Comparison of ENCODE assay signal across 15 mouse cellular contexts in genomic region chr11:45173546-45173945, GRCm38 (mm10).
DNase-seq lines count a peak whose midpoint lies in the region; ATAC-seq and TF ChIP-seq lines count a peak whose summit lies in the region.
"Had no signal": no experiment of that assay in that cellular context is flagged by ENCODE, and none has a peak within 500 bp of the region (broad histone marks: within the 10 kb centered on the region; RNA-seq: fewer than 3 reads in every experiment).

No protein-coding gene starts in this region.

- WGBS in kidney, embryonic 14.5 days: 84% methylated on average over 2 of the region's 2 CpGs
- WGBS in lung, postnatal 0 days: 76% methylated on average over 2 of the region's 2 CpGs
- 60% methylated on average over 2 of the region's 2 CpGs for WGBS in bone marrow, adult 2 months

- TF ChIP-seq POLR2A in bone marrow, adult 2 months (IDR thresholded peaks at IDR 0.05; ENCODE audit: borderline replicate concordance, control insufficient read depth, low read depth, low read length): no peak

- no peak for ATAC-seq in kidney, embryonic 14.5 days (ENCODE audit: low FRiP score, low TSS enrichment)
- no peak for ATAC-seq in lung, postnatal 0 days
- ATAC-seq: activated CD4-positive, CD25-positive, alpha-beta regulatory T cell, adult 4 months; forebrain, embryonic 14.5 days had no signal

- TF ChIP-seq EP300 in lung, postnatal 0 days (IDR thresholded peaks at IDR 0.05): no peak

- H3K36me3 ChIP-seq in kidney, embryonic 14.5 days (ENCODE audit: control insufficient read depth, insufficient read depth, low read length): no peaks in the 10 kb centered on the region
- H3K36me3 ChIP-seq in lung, postnatal 0 days (ENCODE audit: insufficient read depth, low read length): no peaks in the 10 kb centered on the region
- H3K36me3 ChIP-seq: limb, embryonic 15.5 days; midbrain, embryonic 10.5 days; neural tube, embryonic 12.5 days had no signal

- H3K4me1 ChIP-seq in kidney, embryonic 14.5 days (ENCODE audit: control insufficient read depth, insufficient read depth, low read length): no peaks in the 10 kb centered on the region
- no peaks in the 10 kb centered on the region for H3K4me1 ChIP-seq in lung, postnatal 0 days (ENCODE audit: insufficient read depth, low read depth, low read length)
- H3K4me1 ChIP-seq in bone marrow, adult 2 months (ENCODE audit: control insufficient read depth, insufficient read depth, low read length): no peaks in the 10 kb centered on the region; the same call in 1 of the 2 replicates
- H3K4me1 ChIP-seq: midbrain, embryonic 10.5 days; neural tube, embryonic 12.5 days had no signal

- no peak overlapping the region for H3K4me2 ChIP-seq in kidney, embryonic 14.5 days (replicated peaks; ENCODE audit: low read depth, low read length)
- H3K4me2 ChIP-seq in lung, postnatal 0 days (replicated peaks; ENCODE audit: low read depth, low read length): no peak overlapping the region
- H3K4me2 ChIP-seq: limb, embryonic 15.5 days; neural tube, embryonic 12.5 days had no signal

- H3K9me3 ChIP-seq in kidney, embryonic 14.5 days (ENCODE audit: control insufficient read depth, low read length): no peaks in the 10 kb centered on the region
- H3K9me3 ChIP-seq in lung, postnatal 0 days (ENCODE audit: low read length): no peaks in the 10 kb centered on the region
- H3K9me3 ChIP-seq: limb, embryonic 15.5 days; midbrain, embryonic 10.5 days; neural tube, embryonic 12.5 days had no signal

- H3K27me3 ChIP-seq in kidney, embryonic 14.5 days (ENCODE audit: control insufficient read depth, insufficient read depth, low read length): no peaks in the 10 kb centered on the region
- no peaks in the 10 kb centered on the region for H3K27me3 ChIP-seq in lung, postnatal 0 days (replicated peaks; ENCODE audit: insufficient read depth, low read length)
- H3K27me3 ChIP-seq: limb, embryonic 15.5 days; neural tube, embryonic 12.5 days had no signal

- H3K9ac ChIP-seq in kidney, embryonic 14.5 days (ENCODE audit: low read depth, low read length): no peak overlapping the region
- H3K9ac ChIP-seq in lung, postnatal 0 days (replicated peaks; ENCODE audit: low read depth): no peak overlapping the region
- H3K9ac ChIP-seq: limb, embryonic 15.5 days; neural tube, embryonic 12.5 days had no signal

- TF ChIP-seq CTCF in lung, postnatal 0 days (IDR thresholded peaks at IDR 0.05): peak; percentile 32; the same call in 1 of the 2 replicates
- TF ChIP-seq CTCF in bone marrow, adult 2 months (IDR thresholded peaks at IDR 0.05; ENCODE audit: control insufficient read depth, insufficient read depth, low read length): peak; percentile 49; the same call in 1 of the 2 replicates

- H3K4me3 ChIP-seq in kidney, embryonic 14.5 days (ENCODE audit: low read length): no peak overlapping the region
- H3K4me3 ChIP-seq in lung, postnatal 0 days (ENCODE audit: low read depth, low read length): no peak overlapping the region
- H3K4me3 ChIP-seq in bone marrow, adult 2 months (replicated peaks; ENCODE audit: control insufficient read depth, low read depth, low read length): no peak overlapping the region
- H3K4me3 ChIP-seq: erythroblast, embryonic 14.5 days; limb, embryonic 15.5 days; midbrain, embryonic 10.5 days; neural tube, embryonic 12.5 days had no signal

- H3K27ac ChIP-seq in kidney, embryonic 14.5 days (ENCODE audit: low read depth, low read length): no peak overlapping the region
- H3K27ac ChIP-seq in lung, postnatal 0 days (ENCODE audit: low read length): no peak overlapping the region
- H3K27ac ChIP-seq in bone marrow, adult 2 months (ENCODE audit: control insufficient read depth, insufficient read depth, low read depth, low read length, poor library complexity): no peak overlapping the region
- H3K27ac ChIP-seq: limb, embryonic 15.5 days; midbrain, embryonic 10.5 days; neural tube, embryonic 12.5 days had no signal

- DNase-seq in embryo, embryonic 10 days (ENCODE audit: low spot score): peak; percentile 49
- no peak for DNase-seq in embryo, embryonic 10.5 days (ENCODE audit: low spot score)
- peak; percentile 11 for DNase-seq in kidney, postnatal 10 days
- DNase-seq in lung, postnatal 0 days (ENCODE audit: low spot score): no peak
- DNase-seq in lung, postnatal 4 days: no peak
- no peak for DNase-seq in gastrocnemius, postnatal 10 days
- DNase-seq: cerebellum, adult 9-11 months had no signal

Comparison
In these comparisons a context has a peak if more than half of its experiments do, and no peak if none do; other contexts are left out.
1. DNase-seq: peak in embryo, embryonic 10 days (single experiment) and kidney, postnatal 10 days (single experiment); none in embryo, embryonic 10.5 days (single experiment), lung, postnatal 0 days (single experiment), lung, postnatal 4 days (0 of 2) and gastrocnemius, postnatal 10 days (single experiment).